7 mouse cellular contexts compared by ENCODE assay signal in genomic region chr2:167060360-167060759, GRCm38 (mm10). TPM values are rescaled to one million over a fixed set of nuclear protein-coding genes. Genes with fewer than 3 reads are reported as not detected.
A peak's percentile ranks its signal among the peaks of the same experiment; 100 is the strongest.
DNase-seq lines count a peak whose midpoint lies in the region; ATAC-seq and TF ChIP-seq lines count a peak whose summit lies in the region.

No protein-coding gene starts in this region.

- H3K27ac ChIP-seq in left cerebral cortex, adult 2 months, result peak overlapping the region; percentile 73
- no peak overlapping the region for H3K27ac ChIP-seq in embryonic facial prominence, embryonic 11.5 days (replicated peaks; ENCODE audit: low read depth, low read length)
- H3K27ac ChIP-seq in hindbrain, embryonic 15.5 days (replicated peaks), result no peak overlapping the region; the same call in 1 of the 2 replicates
- H3K27ac ChIP-seq in midbrain, embryonic 16.5 days (ENCODE audit: low read length), result no peak overlapping the region

- 72% methylated on average over 3 of the region's 3 CpGs for WGBS in embryonic facial prominence, embryonic 11.5 days
- 61% methylated on average over 3 of the region's 3 CpGs for WGBS in hindbrain, embryonic 15.5 days
- 71% methylated on average over 3 of the region's 3 CpGs for WGBS in midbrain, embryonic 16.5 days

- no peak for ATAC-seq in embryonic facial prominence, embryonic 11.5 days (replicated peaks; ENCODE audit: insufficient number of reproducible peaks, low FRiP score, low TSS enrichment, low read depth)
- ATAC-seq in hindbrain, embryonic 15.5 days (ENCODE audit: low FRiP score, low read depth), result no peak
- no peak for ATAC-seq in midbrain, embryonic 16.5 days

- H3K4me2 ChIP-seq in embryonic facial prominence, embryonic 11.5 days (ENCODE audit: low read depth, low read length), result no peak overlapping the region
- peak overlapping the region; percentile 13; the same call in 1 of the 2 replicates for H3K4me2 ChIP-seq in hindbrain, embryonic 15.5 days
- H3K4me2 ChIP-seq in midbrain, embryonic 16.5 days (ENCODE audit: low read length), result peak overlapping the region; percentile 9; the same call in 1 of the 2 replicates

- TF ChIP-seq CTCF in left cerebral cortex, adult 2 months (IDR thresholded peaks at IDR 0.05), result no peak

- H3K27me3 ChIP-seq in embryonic facial prominence, embryonic 11.5 days (ENCODE audit: control insufficient read depth, insufficient read depth, low read length), result no peaks in the 10 kb centered on the region
- H3K27me3 ChIP-seq in hindbrain, embryonic 15.5 days, result no peaks in the 10 kb centered on the region
- no peaks in the 10 kb centered on the region for H3K27me3 ChIP-seq in midbrain, embryonic 16.5 days (ENCODE audit: control insufficient read depth, insufficient read depth, low read depth, low read length)

- peak overlapping the region; percentile 26 for H3K4me3 ChIP-seq in left cerebral cortex, adult 2 months
- no peak overlapping the region for H3K4me3 ChIP-seq in embryonic facial prominence, embryonic 11.5 days (ENCODE audit: low read depth, low read length)
- H3K4me3 ChIP-seq in hindbrain, embryonic 15.5 days, result 0 out of 2 replicates have a peak overlapping the region, but pooled peaks have one; percentile 0
- no peak overlapping the region for H3K4me3 ChIP-seq in midbrain, embryonic 16.5 days (ENCODE audit: low read depth, low read length)

- H3K9ac ChIP-seq in embryonic facial prominence, embryonic 11.5 days (replicated peaks; ENCODE audit: low read length), result 0 out of 2 replicates have a peak overlapping the region, but pooled peaks have one; percentile 7
- H3K9ac ChIP-seq in hindbrain, embryonic 15.5 days, result 0 out of 2 replicates have a peak overlapping the region, but pooled peaks have one; percentile 94
- peak overlapping the region; percentile 40 for H3K9ac ChIP-seq in midbrain, embryonic 16.5 days (ENCODE audit: low read depth, low read length)

- DNase-seq in left cerebral cortex, adult 2 months (ENCODE audit: extremely low spot score in 1 of 2, low spot score in 2 of 2), result no peak
- DNase-seq in left cerebral cortex, postnatal 10 days (ENCODE audit: extremely low spot score in 1 of 2, low spot score in 2 of 2), result no peak
- DNase-seq in embryonic facial prominence, embryonic 11.5 days (ENCODE audit: low spot score), result no peak
- no peak for DNase-seq in frontal cortex, postnatal 36 days (ENCODE audit: low spot score in 2 of 2)
- no peak for DNase-seq in frontal cortex, postnatal 14 days (ENCODE audit: low spot score in 2 of 2)

- H3K9me3 ChIP-seq in embryonic facial prominence, embryonic 11.5 days (replicated peaks; ENCODE audit: control insufficient read depth, low read length), result no peaks in the 10 kb centered on the region
- no peaks in the 10 kb centered on the region for H3K9me3 ChIP-seq in hindbrain, embryonic 15.5 days
- H3K9me3 ChIP-seq in midbrain, embryonic 16.5 days (replicated peaks; ENCODE audit: control insufficient read depth, low read length, poor library complexity, severe bottlenecking), result no peaks in the 10 kb centered on the region

- H3K4me1 ChIP-seq in embryonic facial prominence, embryonic 11.5 days (ENCODE audit: control insufficient read depth, insufficient read depth, low read length), result peaks cover 4% of the 10 kb centered on the region; the same call in 1 of the 2 replicates
- peaks cover 37% of the 10 kb centered on the region for H3K4me1 ChIP-seq in hindbrain, embryonic 15.5 days (replicated peaks)
- H3K4me1 ChIP-seq in midbrain, embryonic 16.5 days (ENCODE audit: control insufficient read depth, insufficient read depth, low read length), result peaks cover 26% of the 10 kb centered on the region

- intact Hi-C loops in left cerebral cortex, adult 2 months (cut with DNase I), result loop anchor here (5.0 kb wide), 2 partner anchors 127 to 432 kb away; partner anchors contain the start of genes Rnf114 and Spata2
- intact Hi-C loops in left cerebral cortex, postnatal 10 days (cut with DNase I), result loop anchor here (5.0 kb wide), 1 partner anchor 43 kb away; the partner anchor contains the start of gene Ddx27

- H3K36me3 ChIP-seq in embryonic facial prominence, embryonic 11.5 days (replicated peaks; ENCODE audit: control insufficient read depth, insufficient read depth, low read depth, low read length), result peaks cover 10% of the 10 kb centered on the region
- H3K36me3 ChIP-seq in hindbrain, embryonic 15.5 days, result peaks cover 35% of the 10 kb centered on the region
- peaks cover 20% of the 10 kb centered on the region for H3K36me3 ChIP-seq in midbrain, embryonic 16.5 days (ENCODE audit: control insufficient read depth, insufficient read depth, low read length)

RNA-seq across cellular contexts. Expression of gene Znfx1, which starts 2.5 kb away (rescaled TPM):
- 10 to 100 TPM; 76.7 to 80.7 TPM for total RNA-seq in left cerebral cortex, adult 2 months (2021)
- total RNA-seq in left cerebral cortex, postnatal 10 days (2021), result 10 to 100 TPM; 29.7 to 33.6 TPM
- polyA plus RNA-seq in embryonic facial prominence, embryonic 11.5 days (2014; fragmentation: Nextera tagmentation; extraction: Ambion mirVana), result 4.2 and 4.3 TPM in 2 replicates
- 8.0 and 9.7 TPM in 2 replicates for polyA plus RNA-seq in hindbrain, embryonic 15.5 days (2015; fragmentation: Nextera tagmentation; extraction: Ambion mirVana)
- polyA plus RNA-seq in midbrain, embryonic 16.5 days (2015; fragmentation: Nextera tagmentation; extraction: Ambion mirVana), result 6.2 and 8.0 TPM in 2 replicates

RNA-seq across cellular contexts. Expression of gene Ddx27, which starts 45.4 kb away (rescaled TPM):
- 10 to 100 TPM; 34.6 to 35.5 TPM for total RNA-seq in left cerebral cortex, adult 2 months (2021)
- total RNA-seq in left cerebral cortex, postnatal 10 days (2021), result 10 to 100 TPM; 34.9 to 40.6 TPM
- polyA plus RNA-seq in embryonic facial prominence, embryonic 11.5 days (2014; fragmentation: Nextera tagmentation; extraction: Ambion mirVana), result 41.4 and 42.6 TPM in 2 replicates
- polyA plus RNA-seq in hindbrain, embryonic 15.5 days (2015; fragmentation: Nextera tagmentation; extraction: Ambion mirVana), result 35.4 and 38.0 TPM in 2 replicates
- polyA plus RNA-seq in midbrain, embryonic 16.5 days (2015; fragmentation: Nextera tagmentation; extraction: Ambion mirVana), result 37.6 and 37.8 TPM in 2 replicates

Comparison
In these comparisons a context has a peak if more than half of its experiments do, and no peak if none do; other contexts are left out.
1. H3K4me3 ChIP-seq: peak in left cerebral cortex, adult 2 months (single experiment) and hindbrain, embryonic 15.5 days (single experiment); none in embryonic facial prominence, embryonic 11.5 days (single experiment) and midbrain, embryonic 16.5 days (single experiment).
2. H3K9ac ChIP-seq: peak in every context shown above with its lines; median percentile 94 in hindbrain, embryonic 15.5 days; 40 in midbrain, embryonic 16.5 days; 7 in embryonic facial prominence, embryonic 11.5 days.